Mouse (Mus musculus) frontal cortex, postnatal 10 days (tissue): Measurements from ENCODE around the gene Mdh2.

Source experiments
- DNase-seq, 2 experiments: peaks; one replicate each; pipeline ENCODE4 v3.0.0; 2022; ENCODE audit warnings: low spot score in 2 of 2, mixed read lengths in 1 of 2

Gene Mdh2

GRCm38 (mm10) chr5:135778471-135779445 lies at the start of gene Mdh2:
Gene Mdh2, plus strand, starts transcription at chr5:135778480.
- peak; percentile 99 to 100 for DNase-seq

DNA sequence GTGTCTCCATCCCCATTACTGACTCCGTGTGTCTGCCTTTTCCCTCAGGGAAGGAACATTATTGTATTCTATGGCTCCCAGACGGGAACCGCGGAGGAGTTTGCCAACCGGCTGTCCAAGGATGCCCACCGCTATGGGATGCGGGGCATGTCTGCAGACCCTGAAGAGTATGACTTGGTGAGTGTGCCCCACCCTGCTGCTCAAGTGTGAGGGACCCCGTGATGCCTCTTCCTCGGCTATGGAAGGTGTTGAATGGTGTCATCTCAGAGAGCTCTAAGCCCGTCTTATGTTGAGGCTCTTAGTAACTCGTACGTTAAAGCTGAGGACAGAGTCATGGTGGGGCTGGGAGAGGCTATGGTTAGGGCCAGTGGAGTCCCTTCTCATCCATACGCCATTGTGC lies 48.9 kb upstream of the Mdh2 start:
- no peak for DNase-seq

GRCm38 (mm10) chr5:135730278-135730677 lies 48.0 kb upstream of the Mdh2 start:
- DNase-seq: no peak

- DNase-seq: no peak
Measured at GRCm38 (mm10) chr5:135730916-135731315, 47.4 kb upstream of the Mdh2 start.

DNA sequence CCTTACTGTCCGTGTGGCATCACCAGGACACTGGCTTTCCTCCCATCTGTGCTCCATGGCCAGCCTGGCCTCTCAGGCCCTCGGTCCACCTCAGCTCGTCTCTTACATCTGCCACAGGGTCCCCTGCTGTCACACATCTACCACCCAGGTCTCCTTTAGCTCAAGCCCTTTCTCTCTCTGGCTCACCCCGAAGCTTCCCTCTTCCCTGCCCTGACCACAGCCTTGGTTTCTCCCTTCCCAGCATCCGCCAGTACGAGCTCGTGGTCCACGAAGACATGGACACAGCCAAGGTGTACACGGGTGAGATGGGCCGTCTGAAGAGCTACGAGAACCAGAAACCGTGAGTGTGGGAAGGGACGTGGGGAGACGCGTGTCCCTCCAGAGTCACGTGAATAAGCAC lies 47.0 kb upstream of the Mdh2 start:
- DNase-seq: no peak

DNA sequence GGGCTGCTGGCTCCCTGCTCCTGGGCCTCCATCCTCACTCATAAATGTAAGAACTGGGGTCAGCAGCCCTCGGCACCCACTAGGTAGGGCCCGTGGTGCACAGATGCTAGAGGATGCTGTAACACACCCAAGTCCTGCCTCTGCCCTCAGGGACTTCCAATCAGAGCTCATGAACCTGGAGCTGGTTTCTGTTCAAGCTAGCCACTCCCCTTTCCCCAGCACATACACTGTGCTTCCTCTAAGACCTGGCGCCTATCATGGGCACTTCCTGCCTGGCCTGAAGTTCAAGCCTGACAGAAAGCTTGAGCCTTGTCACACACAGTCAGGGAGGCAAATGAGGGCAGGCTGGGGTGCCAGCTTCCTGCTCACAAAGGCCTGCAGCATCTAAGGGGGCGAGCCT lies 45.2 kb upstream of the Mdh2 start:
- DNase-seq: no peak

- DNase-seq: no peak
Measured at GRCm38 (mm10) chr5:135734057-135734680, 44.1 kb upstream of the Mdh2 start.

- DNase-seq: no peak
Measured at GRCm38 (mm10) chr5:135735741-135736140, 42.5 kb upstream of the Mdh2 start.

DNA sequence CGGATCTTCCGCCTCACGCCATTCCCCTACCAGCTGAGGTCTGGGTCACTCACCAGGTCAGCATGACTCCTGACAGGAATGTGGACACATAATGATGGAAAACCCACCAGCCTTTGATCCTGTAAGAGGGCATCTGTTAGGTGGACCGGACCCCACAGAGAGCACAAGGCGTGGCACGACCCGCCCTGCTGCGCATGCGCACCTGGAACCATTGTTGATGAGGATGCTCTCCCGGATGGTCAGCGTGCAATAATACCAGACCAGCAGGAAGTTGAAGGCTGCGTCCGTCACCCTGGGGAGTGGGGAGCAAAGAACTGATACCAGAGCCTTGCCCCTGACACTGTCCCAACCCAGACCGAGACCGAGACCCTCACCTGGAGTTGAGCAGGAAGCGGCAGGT lies 41.7 kb upstream of the Mdh2 start:
- DNase-seq: no peak

- no peak for DNase-seq
Measured at GRCm38 (mm10) chr5:135737154-135737553, 41.1 kb upstream of the Mdh2 start.

GRCm38 (mm10) chr5:135738266-135738665 lies 40.0 kb upstream of the Mdh2 start:
- no peak for DNase-seq

GRCm38 (mm10) chr5:135742156-135742555 lies 36.1 kb upstream of the Mdh2 start:
- no peak for DNase-seq

DNA sequence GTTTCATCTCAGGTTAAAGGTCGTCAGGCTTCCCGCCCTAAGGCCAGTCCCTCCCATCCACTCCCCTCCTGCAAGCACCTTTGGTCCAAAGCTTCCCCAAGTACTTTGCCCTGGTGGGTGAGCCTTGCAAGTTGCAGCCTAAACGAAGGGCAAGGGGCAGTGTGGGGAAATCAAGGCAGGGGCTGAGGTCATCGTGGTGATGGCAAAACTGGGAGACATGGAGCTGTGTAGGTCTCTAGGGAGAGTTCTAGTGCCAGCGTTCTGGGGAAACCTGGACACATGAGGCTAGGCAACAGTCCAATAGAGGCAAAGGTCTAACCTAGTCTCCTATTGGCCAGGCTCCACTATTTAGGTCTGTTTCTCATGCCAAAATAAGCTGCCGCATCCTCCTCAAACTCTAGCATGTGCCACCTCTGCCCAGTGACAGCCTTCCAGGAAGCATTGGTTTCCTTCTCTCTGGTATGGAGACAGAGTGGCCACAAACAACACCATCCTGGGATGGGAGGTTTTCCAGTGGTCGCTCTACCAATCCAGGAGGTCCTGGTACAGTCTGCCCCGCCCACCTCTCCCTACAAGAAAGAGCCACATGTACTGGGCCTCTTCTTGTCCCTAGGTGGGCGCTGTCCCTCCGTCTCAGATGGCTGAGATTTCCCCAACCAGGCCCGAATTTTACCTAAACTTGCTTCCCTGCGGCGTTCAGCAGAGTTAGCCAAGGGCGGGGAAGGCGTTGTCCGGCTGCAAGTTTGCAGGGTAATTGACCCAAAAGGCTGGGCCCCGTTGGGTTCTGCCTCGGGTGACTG lies 35.1 kb upstream of the Mdh2 start:
- DNase-seq: no peak

GRCm38 (mm10) chr5:135743741-135744609 lies 34.3 kb upstream of the Mdh2 start, which contains the start of gene Tmem120a:
Gene Tmem120a, minus strand, starts transcription at chr5:135744448.
- peak; percentile 87 to 92 for DNase-seq

DNA sequence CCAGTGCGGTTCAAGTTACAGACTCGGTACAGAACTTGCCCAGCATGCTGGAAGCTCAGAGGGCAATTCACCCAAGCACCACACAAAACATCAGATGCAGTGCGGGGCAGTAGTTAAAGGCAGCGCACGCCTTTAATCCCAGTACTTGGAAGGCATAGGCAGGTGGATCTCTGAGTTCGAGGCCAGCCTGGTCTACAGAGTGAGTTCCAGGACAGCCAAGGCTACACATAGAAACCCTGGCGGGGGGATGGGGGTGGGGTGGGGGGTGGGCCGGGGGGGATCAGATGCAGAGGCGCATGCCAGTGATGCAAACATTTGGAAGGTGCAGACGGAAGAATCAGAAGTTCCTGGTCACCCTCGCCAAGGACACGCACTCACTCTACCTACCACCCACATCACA lies 33.5 kb upstream of the Mdh2 start:
- DNase-seq: no peak

DNA sequence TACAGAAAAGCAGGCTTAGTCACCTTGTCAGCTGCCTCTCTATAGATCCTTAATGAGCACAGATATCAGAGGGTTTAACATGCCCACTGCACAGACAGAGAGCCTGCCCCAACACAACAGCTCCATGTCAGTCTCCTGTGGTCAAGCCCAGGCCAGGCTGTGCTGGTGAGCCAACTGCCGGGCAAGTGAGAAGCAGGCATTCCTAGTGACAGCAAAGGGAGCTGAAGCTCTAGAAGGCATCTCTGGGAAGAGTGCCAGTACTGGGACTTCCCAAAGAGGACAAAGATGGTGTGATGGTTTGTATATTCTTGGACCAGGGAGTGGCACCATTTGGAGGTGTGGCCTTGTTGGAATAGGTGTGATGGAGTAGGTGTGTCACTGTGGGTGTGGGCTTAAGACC lies 27.2 kb upstream of the Mdh2 start:
- no peak for DNase-seq

DNA sequence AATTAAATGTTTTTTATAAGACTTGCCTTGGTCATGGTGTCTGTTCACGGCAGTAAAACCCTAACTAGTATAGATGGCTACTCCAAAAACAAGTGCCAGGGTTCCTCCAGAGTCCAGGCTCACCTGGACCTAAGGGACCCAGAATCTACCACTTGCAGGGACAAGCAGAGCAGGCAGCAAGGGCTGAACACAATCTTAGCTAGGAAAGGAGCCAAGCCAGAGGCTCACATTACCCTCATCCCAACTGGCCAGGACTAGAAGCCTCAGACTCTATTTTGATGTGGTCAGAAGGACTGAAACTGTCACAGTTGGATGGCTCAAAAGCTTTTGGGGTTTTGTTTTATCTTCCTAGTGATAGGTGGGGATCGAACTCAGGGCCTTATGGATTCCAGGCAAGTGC lies 26.7 kb upstream of the Mdh2 start:
- no peak for DNase-seq

GRCm38 (mm10) chr5:135761881-135762280 lies 16.4 kb upstream of the Mdh2 start:
- no peak for DNase-seq

DNA sequence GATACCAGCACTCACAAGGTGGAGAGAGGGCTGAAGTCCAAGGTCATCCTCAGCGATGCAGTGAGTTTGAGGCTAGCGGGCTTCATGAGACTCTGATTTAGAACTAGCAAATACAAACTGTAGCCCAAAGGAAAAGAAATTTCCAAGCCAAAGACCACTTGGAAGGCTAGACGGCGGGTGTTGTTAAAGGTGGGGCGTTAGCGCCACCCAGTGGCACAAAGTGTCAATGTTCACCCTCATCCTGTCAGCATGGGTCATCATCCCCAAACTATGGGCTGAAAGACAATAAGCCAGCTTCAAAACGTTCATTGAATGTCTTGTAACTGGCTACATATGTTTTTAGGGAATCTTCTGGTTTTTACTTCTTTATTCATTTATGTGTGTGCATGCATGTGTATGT lies 14.8 kb upstream of the Mdh2 start:
- peak in 1 of 2 experiments; percentile 70 for DNase-seq

- no peak for DNase-seq
Measured at GRCm38 (mm10) chr5:135764971-135765370, 13.3 kb upstream of the Mdh2 start.

DNA sequence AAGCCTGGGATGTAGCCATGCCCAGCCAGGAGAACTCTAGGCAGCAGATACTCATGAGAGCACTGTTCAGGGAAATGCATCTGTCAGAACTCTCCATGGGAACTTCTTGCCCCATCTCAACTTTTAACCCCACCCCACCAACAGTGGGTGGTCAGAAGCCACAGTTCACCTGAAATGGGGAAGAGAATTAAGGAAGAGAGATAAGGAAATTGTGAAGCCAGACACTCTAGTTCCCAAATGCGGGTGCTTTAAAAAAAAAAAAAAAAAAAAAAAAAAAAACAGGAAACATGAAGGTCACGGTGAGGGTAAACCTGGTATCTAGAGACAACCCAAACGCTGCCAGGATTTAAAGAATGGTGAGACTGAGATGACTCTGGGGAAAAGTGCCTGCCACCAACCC lies 5.8 kb upstream of the Mdh2 start:
- no peak for DNase-seq
